Mouse (Mus musculus): ENCODE results near the gene Ugt1a10. TPM values are rescaled to one million over a fixed set of nuclear protein-coding genes. Genes with fewer than 3 reads are reported as not detected.

Gene Ugt1a10
- polyA plus RNA-seq, 1 experiment: not detected

DNA sequence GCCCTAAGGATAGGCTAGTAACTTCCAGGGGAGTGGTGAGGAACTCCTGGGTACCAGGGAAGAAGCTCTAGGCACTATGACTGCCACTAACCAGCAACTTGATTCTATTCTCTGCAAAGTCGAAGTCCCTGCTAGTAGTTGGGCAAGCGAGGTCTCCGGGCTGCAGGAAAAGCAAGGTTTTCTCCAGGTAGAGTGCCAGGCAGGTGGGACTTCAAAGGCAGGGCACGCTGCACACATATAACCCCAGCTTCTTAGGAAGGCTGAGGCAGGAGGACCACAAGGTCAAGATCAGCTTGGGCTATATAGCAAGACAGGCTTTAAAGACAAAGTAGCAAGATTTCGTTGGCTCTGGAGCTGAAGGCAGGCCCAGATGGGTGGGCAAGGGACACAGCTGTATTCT, 208.6 kb downstream of the Ugt1a10 start:
- TF ChIP-seq POLR2A (IDR thresholded peaks at IDR 0.05; ENCODE audit: insufficient read depth, low read depth, low read length) (no peak), CTCF (IDR thresholded peaks at IDR 0.05; ENCODE audit: insufficient read depth, low read depth, low read length) (no peak)
- H3K4me1 ChIP-seq (ENCODE audit: control insufficient read depth, insufficient read depth, low read length): peaks cover 6% of the 10 kb centered on the region; the same call in 1 of the 2 replicates
- WGBS: 95% methylated on average over 5 of the region's 5 CpGs
- no peak overlapping the region for H3K27ac ChIP-seq (ENCODE audit: insufficient read depth, low read depth, low read length)
- H3K4me3 ChIP-seq (ENCODE audit: insufficient read depth, low read depth, low read length): no peak overlapping the region

- no peak overlapping the region for H3K27ac ChIP-seq (ENCODE audit: insufficient read depth, low read depth, low read length)
- 88% methylated on average over 7 of the region's 7 CpGs for WGBS
- H3K4me1 ChIP-seq (ENCODE audit: control insufficient read depth, insufficient read depth, low read length): peaks cover 3% of the 10 kb centered on the region; the same call in 1 of the 2 replicates
- no peak for TF ChIP-seq CTCF (IDR thresholded peaks at IDR 0.05; ENCODE audit: insufficient read depth, low read depth, low read length)
- TF ChIP-seq POLR2A (IDR thresholded peaks at IDR 0.05; ENCODE audit: insufficient read depth, low read depth, low read length): no peak
- H3K4me3 ChIP-seq (ENCODE audit: insufficient read depth, low read depth, low read length): no peak overlapping the region
Measured at GRCm38 (mm10) chr1:88264237-88264868, 209.2 kb downstream of the Ugt1a10 start.

- no peak for TF ChIP-seq POLR2A (IDR thresholded peaks at IDR 0.05; ENCODE audit: insufficient read depth, low read depth, low read length)
- no peak for TF ChIP-seq CTCF (IDR thresholded peaks at IDR 0.05; ENCODE audit: insufficient read depth, low read depth, low read length)
- no peak overlapping the region for H3K27ac ChIP-seq (ENCODE audit: insufficient read depth, low read depth, low read length)
- peaks cover 3% of the 10 kb centered on the region; the same call in 1 of the 2 replicates for H3K4me1 ChIP-seq (ENCODE audit: control insufficient read depth, insufficient read depth, low read length)
- WGBS: 76% methylated on average over 4 of the region's 4 CpGs
- no peak overlapping the region for H3K4me3 ChIP-seq (ENCODE audit: insufficient read depth, low read depth, low read length)
Measured at GRCm38 (mm10) chr1:88264869-88265240, 209.7 kb downstream of the Ugt1a10 start.

DNA sequence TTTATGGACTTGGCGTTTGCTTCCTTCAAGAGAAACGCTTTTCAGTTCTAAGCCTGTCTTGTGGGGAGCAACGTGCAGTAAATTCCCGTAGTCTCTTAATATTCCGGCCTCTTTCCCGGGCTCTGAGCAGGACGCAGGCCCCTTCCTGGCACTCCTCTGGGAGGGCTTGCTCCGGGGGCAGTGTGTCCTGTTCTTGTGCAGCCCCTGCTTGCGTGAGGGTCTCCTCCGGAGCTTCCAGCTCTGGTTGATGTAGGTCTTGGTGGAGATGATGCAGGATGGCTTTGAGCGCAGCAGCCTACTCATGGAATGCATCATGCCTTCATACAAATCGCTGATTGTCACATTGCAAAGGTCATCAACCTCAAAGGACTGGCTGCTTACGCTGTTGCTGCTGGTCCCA, 210.9 kb downstream of the Ugt1a10 start:
- WGBS: 91% methylated on average over 13 of the region's 13 CpGs
- TF ChIP-seq POLR2A (IDR thresholded peaks at IDR 0.05; ENCODE audit: insufficient read depth, low read depth, low read length) (no peak), CTCF (IDR thresholded peaks at IDR 0.05; ENCODE audit: insufficient read depth, low read depth, low read length) (no peak)
- Histone ChIP-seq H3K4me1 (ENCODE audit: control insufficient read depth, insufficient read depth, low read length) (peaks cover 3% of the 10 kb centered on the region; the same call in 1 of the 2 replicates), H3K27ac (ENCODE audit: insufficient read depth, low read depth, low read length) (no peak overlapping the region), H3K4me3 (ENCODE audit: insufficient read depth, low read depth, low read length) (no peak overlapping the region)

- Histone ChIP-seq H3K4me1 (ENCODE audit: control insufficient read depth, insufficient read depth, low read length) (no peaks in the 10 kb centered on the region), H3K4me3 (ENCODE audit: insufficient read depth, low read depth, low read length) (no peak overlapping the region), H3K27ac (ENCODE audit: insufficient read depth, low read depth, low read length) (no peak overlapping the region)
- TF ChIP-seq CTCF (IDR thresholded peaks at IDR 0.05; ENCODE audit: insufficient read depth, low read depth, low read length) (no peak), POLR2A (IDR thresholded peaks at IDR 0.05; ENCODE audit: insufficient read depth, low read depth, low read length) (no peak)
- 93% methylated on average over 6 of the region's 6 CpGs for WGBS
Measured at GRCm38 (mm10) chr1:88267489-88267888, 212.3 kb downstream of the Ugt1a10 start.

DNA sequence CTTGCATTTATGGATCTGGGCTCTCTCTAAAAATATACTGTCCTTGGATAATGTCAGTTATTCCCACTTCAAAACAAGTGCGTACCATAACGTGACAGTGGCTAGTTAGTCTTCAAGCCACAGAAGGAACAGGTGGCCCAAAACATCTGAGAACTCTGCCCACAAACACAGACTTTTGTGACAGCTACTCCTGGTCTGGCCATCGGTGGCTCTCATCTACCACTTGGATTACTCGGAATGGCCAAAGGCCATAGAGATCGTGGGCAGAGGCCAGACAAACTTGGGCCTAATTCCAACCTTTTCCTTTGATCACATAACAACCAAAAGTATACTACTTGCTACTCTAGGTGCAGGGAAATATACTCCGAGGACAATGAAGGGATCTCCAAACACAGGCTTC, 212.9 kb downstream of the Ugt1a10 start:
- WGBS: 86% methylated on average over 6 of the region's 6 CpGs
- no peak overlapping the region for H3K4me3 ChIP-seq (ENCODE audit: insufficient read depth, low read depth, low read length)
- TF ChIP-seq CTCF (IDR thresholded peaks at IDR 0.05; ENCODE audit: insufficient read depth, low read depth, low read length): no peak
- TF ChIP-seq POLR2A (IDR thresholded peaks at IDR 0.05; ENCODE audit: insufficient read depth, low read depth, low read length): no peak
- H3K27ac ChIP-seq (ENCODE audit: insufficient read depth, low read depth, low read length): no peak overlapping the region
- H3K4me1 ChIP-seq (ENCODE audit: control insufficient read depth, insufficient read depth, low read length): no peaks in the 10 kb centered on the region

Other genes starting within 250 kb of the Ugt1a10 start
- 128 and 379 TPM in 2 replicates for gene Dgkd, start 202.1 kb upstream of the Ugt1a10 start, polyA plus RNA-seq (2012; ENCODE audit: insufficient read depth, insufficient read length, low replicate concordance, missing spikeins)
- not detected in 2 replicates for gene Usp40, start 46.8 kb upstream of the Ugt1a10 start, polyA plus RNA-seq (2012; ENCODE audit: insufficient read depth, insufficient read length, low replicate concordance, missing spikeins)
- gene Ugt1a9, start 15.4 kb downstream of the Ugt1a10 start, polyA plus RNA-seq (2012; ENCODE audit: insufficient read depth, insufficient read length, low replicate concordance, missing spikeins): not detected in 2 replicates
- not detected in 2 replicates for gene Ugt1a8, start 32.4 kb downstream of the Ugt1a10 start, polyA plus RNA-seq (2012; ENCODE audit: insufficient read depth, insufficient read length, low replicate concordance, missing spikeins)
- gene Ugt1a7c, start 39.7 kb downstream of the Ugt1a10 start, polyA plus RNA-seq (2012; ENCODE audit: insufficient read depth, insufficient read length, low replicate concordance, missing spikeins): not detected in 2 replicates
- gene Ugt1a6b, start 47.9 kb downstream of the Ugt1a10 start, polyA plus RNA-seq (2012; ENCODE audit: insufficient read depth, insufficient read length, low replicate concordance, missing spikeins): not detected in 2 replicates
- not detected in 2 replicates for gene Ugt1a6a, start 79.4 kb downstream of the Ugt1a10 start, polyA plus RNA-seq (2012; ENCODE audit: insufficient read depth, insufficient read length, low replicate concordance, missing spikeins)
- not detected in 2 replicates for gene Ugt1a5, start 110.6 kb downstream of the Ugt1a10 start, polyA plus RNA-seq (2012; ENCODE audit: insufficient read depth, insufficient read length, low replicate concordance, missing spikeins)
- not detected in 2 replicates for gene Ugt1a2, start 145.2 kb downstream of the Ugt1a10 start, polyA plus RNA-seq (2012; ENCODE audit: insufficient read depth, insufficient read length, low replicate concordance, missing spikeins)
- not detected in 2 replicates for gene Dnajb3, start 150.4 kb downstream of the Ugt1a10 start, polyA plus RNA-seq (2012; ENCODE audit: insufficient read depth, insufficient read length, low replicate concordance, missing spikeins)
- not detected in 2 replicates for gene Ugt1a1, start 156.6 kb downstream of the Ugt1a10 start, polyA plus RNA-seq (2012; ENCODE audit: insufficient read depth, insufficient read length, low replicate concordance, missing spikeins)
- gene Mroh2a, start 171.6 kb downstream of the Ugt1a10 start, polyA plus RNA-seq (2012; ENCODE audit: insufficient read depth, insufficient read length, low replicate concordance, missing spikeins): not detected in 2 replicates
- gene Hjurp, start 222.2 kb downstream of the Ugt1a10 start, polyA plus RNA-seq (2012; ENCODE audit: insufficient read depth, insufficient read length, low replicate concordance, missing spikeins): 157 TPM in 1 of 2 replicates, not detected in the other
- not detected in 2 replicates for gene Trpm8, start 222.3 kb downstream of the Ugt1a10 start, polyA plus RNA-seq (2012; ENCODE audit: insufficient read depth, insufficient read length, low replicate concordance, missing spikeins)

All from olfactory bulb, adult 2 months (tissue).